Mouse (Mus musculus) bone marrow, adult 2 months (tissue): Measurements from ENCODE around the gene Ppa2. TPM values are rescaled to one million over a fixed set of nuclear protein-coding genes. Genes with fewer than 3 reads are reported as not detected.

Experiments used
- H3K27ac ChIP-seq: fragments of 200-500 bp; 2 replicates; pipeline ENCODE4 v1.5.1; 2012; ENCODE audit warnings: low read depth, mild to moderate bottlenecking, control low read depth, inconsistent platforms, low read length; ENCODE audit not compliant: control insufficient read depth, poor library complexity, insufficient read depth
- H3K4me1 ChIP-seq: fragments of 200-500 bp; 2 replicates; pipeline ENCODE4 v1.6.1; 2011; ENCODE audit warnings: low read length; ENCODE audit not compliant: control insufficient read depth, insufficient read depth
- H3K4me3 ChIP-seq: fragments of 200-500 bp; replicated peaks from 2 replicates; pipeline ENCODE3; 2011; ENCODE audit warnings: mild to moderate bottlenecking, low read depth, low read length, control low read depth; ENCODE audit not compliant: control insufficient read depth
- CTCF ChIP-seq: fragments of 200-500 bp; IDR thresholded peaks from 2 replicates; pipeline ENCODE4 v1.5.1; 2011; ENCODE audit warnings: low read length, control low read depth; ENCODE audit not compliant: control insufficient read depth, insufficient read depth
- POLR2A ChIP-seq: fragments of 200-500 bp; IDR thresholded peaks from 2 replicates; pipeline ENCODE4 v1.6.1; 2011; ENCODE audit warnings: low read depth, mild to moderate bottlenecking, control low read depth, low read length, borderline replicate concordance; ENCODE audit not compliant: control insufficient read depth
- WGBS: fragments of 180-500 bp; shearing (Covaris S2); methylation state at CpG from one replicate; pipeline ENCODE4 v1.1.7; 2018; 5-methylcytosine and 5-hydroxymethylcytosine counted together
- polyA plus RNA-seq: library from polyadenylated mRNA; stranded (reverse); fragments of >200 nt; gene quantifications from 2 replicates; pipeline ENCODE4 v1.2.4, GENCODE M21; 2011; ENCODE audit warnings: low replicate concordance; ENCODE audit not compliant: missing spikeins, insufficient read depth, insufficient read length

The Ppa2 gene
- polyA plus RNA-seq = 23.9 and 27.3 TPM in 2 replicates

DNA sequence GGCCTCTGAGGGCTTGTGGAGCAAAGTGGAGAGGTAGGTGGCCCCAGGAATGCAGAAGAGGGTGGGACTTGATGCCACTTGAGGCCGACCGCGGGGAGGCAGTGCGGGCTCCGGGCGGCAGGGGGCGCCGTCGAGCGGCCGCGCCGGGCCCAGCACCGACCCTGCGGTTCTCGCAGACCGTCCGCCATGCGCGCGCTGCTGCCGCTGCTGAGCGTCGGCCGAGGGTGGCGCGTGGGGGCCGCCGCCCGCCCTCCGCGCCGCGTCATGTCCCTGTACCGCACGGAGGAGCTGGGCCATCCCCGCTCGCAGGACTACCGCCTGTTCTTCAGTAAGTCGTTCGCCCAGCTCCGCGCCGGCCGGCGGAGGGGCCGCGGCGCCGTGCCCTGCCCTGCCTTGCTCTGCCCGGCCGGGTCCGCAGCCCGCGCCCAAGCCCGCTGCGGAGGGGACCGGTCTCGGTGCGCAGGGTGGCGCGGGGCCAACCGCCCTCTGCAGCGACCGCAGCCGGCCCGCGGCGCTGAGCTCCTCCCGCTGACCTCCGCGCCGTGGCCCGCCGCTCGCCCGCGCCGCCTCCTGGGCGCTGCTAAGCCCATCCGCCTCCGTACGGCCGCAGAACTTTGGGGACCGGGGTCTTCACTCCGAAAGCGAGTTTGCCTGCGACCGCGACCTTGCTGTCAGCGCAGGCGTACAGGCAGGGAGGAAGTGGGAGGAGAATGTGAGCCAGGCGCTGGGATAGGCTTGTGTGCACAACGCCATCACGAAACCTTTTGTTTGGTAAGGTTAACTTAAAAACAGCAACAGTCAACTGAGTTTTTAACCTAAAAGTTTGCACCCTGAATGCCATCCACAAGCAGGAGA is at the start of gene Ppa2:
Gene Ppa2, plus strand, starts transcription at position 157 of the 855 bp plus-strand sequence.
- under 1% methylated on average over 94 of the region's 95 CpGs for WGBS
- Histone ChIP-seq H3K27ac (peak within 1 kb of the TSS; percentile 99), H3K4me3 (peak within 1 kb of the TSS; percentile 82), H3K4me1 (no peaks in the 10 kb centered on the region)
- peak; percentile 83; the same call in 1 of the 2 replicates for TF ChIP-seq POLR2A
- peak; percentile 70 for TF ChIP-seq CTCF

DNA sequence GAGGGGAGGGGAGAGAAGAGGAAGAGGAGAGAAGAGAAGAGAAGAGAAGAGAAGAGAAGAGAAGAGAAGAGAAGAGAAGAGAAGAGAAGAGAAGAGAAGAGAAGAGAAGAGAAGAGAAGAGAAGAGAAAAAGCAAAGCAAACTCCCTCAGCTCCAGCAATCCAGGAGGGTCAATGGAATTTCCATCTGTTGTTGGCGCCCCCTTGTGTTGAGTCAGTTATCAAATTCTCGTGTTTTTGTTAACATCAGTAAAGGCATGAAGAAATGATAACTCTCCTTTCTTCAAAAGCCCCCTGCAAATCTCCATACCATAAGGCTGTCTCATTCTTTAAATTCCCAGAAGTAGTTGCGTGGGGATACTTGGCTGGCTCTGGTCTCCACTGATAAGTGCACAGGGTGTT is 38.0 kb upstream of the Ppa2 start:
- TF ChIP-seq POLR2A = no peak

DNA sequence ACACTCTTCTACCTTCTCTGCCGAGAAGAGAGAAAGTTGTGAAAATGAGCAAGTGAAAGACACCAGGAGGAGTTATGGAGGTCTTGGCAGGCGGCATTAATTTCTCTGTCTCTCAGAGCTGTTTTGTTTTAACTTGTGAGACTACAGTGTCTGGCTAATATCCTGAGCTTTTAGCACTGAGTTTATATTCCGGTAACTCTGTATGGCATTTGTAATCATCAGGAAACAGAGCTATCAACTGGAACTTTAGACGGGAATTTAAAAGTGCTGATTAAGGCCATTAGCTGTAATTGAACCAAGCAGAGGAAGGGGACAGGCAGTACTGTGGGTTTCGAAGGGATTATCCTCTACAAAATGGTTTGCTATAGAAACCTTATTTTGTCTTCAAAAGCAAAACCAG is 25.3 kb upstream of the Ppa2 start:
- Histone ChIP-seq H3K4me1 (no peaks in the 10 kb centered on the region; the same call in 1 of the 2 replicates), H3K27ac (no peak overlapping the region), H3K4me3 (no peak overlapping the region)
- TF ChIP-seq CTCF = no peak
- WGBS = 75% methylated on average over 5 of the region's 5 CpGs

More for the DNA sequence above, 38.0 kb upstream of the Ppa2 start:
- Histone ChIP-seq H3K4me3 (no peak overlapping the region), H3K4me1 (no peaks in the 10 kb centered on the region), H3K27ac (no peak overlapping the region)
- WGBS = 13% methylated on average over 3 of the region's 3 CpGs

DNA sequence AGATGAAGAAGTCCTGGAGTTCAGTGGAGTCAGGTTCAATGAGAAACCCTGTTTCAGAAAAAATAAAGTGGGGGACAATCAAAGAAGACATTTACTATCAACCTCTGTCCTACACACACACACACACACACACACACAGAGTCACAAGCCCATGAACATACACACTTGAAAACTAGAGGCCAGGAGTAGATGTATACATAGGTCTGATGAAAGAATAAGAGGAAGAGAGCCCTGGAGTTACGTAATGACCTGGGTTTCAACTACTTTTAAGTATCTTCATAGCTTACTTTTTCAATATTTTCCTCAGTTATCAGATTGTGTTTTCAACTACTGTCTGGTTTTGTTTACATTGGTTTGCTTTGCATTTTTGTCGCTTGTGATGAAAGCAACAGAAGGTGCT is 21.1 kb upstream of the Ppa2 start:
- no peak for TF ChIP-seq POLR2A
- TF ChIP-seq CTCF = no peak
- Histone ChIP-seq H3K4me1 (no peaks in the 10 kb centered on the region), H3K4me3 (no peak overlapping the region), H3K27ac (no peak overlapping the region)
- 67% methylated on average over 2 of the region's 2 CpGs for WGBS

DNA sequence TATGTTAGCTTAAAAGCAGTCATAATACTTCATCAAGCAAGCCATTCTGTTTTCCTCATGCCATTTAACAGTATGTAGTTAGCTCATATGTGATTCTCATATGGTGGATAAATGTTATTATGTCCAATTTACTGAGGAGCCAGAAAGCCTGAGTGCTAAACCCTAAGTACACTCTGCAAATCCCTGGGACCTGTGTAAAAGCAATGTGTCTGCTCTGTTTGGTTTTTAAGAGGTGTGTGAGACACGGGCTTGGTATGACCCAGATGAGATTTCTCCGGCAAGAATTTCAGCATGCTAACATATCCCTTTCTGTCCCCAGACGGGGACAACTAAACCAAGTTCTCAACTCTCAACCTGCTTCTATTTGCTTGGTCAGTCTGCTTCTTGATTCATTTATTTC is 5.6 kb upstream of the Ppa2 start:
- TF ChIP-seq POLR2A (no peak), CTCF (no peak)
- Histone ChIP-seq H3K4me1 (no peaks in the 10 kb centered on the region), H3K27ac (no peak overlapping the region), H3K4me3 (no peak overlapping the region)
- 89% methylated on average over 3 of the region's 3 CpGs for WGBS

DNA sequence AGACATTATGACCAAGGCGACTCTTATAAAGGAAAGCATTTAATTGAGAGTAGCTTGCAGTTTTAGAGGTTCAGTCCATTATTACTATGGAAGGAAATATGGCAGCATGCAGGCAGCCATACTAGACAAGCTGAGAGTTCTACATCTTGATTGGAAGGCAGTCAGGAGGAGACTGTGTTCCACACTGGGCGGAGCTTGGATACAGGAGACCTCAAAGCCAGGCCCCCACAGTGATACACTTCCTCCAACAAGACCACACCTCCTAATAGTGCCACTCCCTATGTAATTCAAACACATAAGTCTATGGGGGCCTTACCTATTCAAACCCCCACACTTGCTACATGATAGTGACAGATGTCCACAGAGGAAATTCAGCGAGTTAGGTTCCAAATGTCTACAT is 1.5 kb upstream of the Ppa2 start:
- Histone ChIP-seq H3K4me3 (no peak overlapping the region), H3K27ac (no peak overlapping the region), H3K4me1 (no peaks in the 10 kb centered on the region)
- TF ChIP-seq POLR2A = no peak
- no peak for TF ChIP-seq CTCF
- WGBS = 90% methylated on average over 3 of the region's 3 CpGs

DNA sequence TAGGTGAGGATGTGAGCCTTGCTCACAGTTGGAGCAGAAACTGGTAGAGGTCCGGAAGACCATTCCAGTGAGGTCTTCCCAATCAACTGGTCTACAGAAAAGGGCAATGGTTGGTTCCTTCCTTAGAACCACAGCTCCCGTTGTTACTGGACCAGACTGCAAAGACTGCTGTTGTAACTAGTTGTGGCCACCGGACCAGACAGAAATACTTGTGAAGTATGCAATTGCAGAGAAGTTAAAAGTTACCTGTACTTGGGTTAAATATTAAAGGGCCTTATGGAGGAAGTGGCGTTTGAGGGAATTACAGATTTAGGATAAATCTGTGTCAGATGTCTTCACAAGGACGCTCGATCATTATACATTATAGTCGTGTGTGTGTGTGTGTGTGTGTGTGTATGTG is 551 bp upstream of the Ppa2 start:
- Histone ChIP-seq H3K4me1 (no peaks in the 10 kb centered on the region), H3K4me3 (no peak overlapping the region), H3K27ac (no peak overlapping the region)
- 87% methylated on average over 7 of the region's 7 CpGs for WGBS
- TF ChIP-seq POLR2A = no peak
- no peak for TF ChIP-seq CTCF

DNA sequence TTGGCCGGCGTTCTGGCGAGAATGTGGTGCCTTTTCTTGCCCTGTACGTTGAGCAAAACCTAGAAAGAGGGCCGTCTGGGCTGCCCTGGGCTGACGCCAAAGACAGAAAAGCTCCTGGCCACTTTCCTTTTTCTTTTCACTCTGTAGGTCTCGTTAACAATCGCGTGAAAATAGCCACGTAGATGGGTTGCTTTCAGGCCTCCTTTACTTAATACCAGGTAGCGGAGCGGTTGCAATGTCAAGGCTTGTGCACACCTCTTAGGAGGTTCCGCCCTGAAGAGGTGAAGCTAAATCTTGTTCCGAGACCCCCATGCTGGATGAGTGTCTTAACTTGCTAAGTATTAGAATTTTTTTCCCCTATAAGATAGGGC is 884 bp downstream of the Ppa2 start:
- no peaks in the 10 kb centered on the region for H3K4me1 ChIP-seq
- H3K4me3 ChIP-seq = peak overlapping the region; percentile 82
- TF ChIP-seq POLR2A (no peak), CTCF (no peak)
- WGBS = 23% methylated on average over 14 of the region's 14 CpGs
- H3K27ac ChIP-seq = peak overlapping the region; percentile 99

DNA sequence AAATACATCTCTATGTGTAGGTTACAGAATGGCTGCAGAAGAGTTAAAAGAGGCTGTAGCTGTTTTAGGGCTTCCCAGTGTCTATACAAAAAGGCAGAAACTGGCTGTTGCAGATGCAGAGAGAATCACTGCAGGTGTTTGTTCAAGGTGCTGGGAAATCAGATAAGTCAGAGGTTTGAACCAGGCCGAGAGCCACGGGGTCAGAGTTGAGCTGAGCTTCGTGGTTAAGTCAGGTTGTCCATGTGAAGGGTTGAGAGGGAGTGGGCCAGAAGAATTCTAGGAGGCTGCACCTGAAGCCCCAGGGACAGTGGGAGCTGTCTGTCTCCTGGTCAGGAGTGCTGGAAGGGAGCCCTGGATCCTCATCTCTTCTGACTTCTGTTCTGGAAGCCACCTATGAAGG is 2.4 kb downstream of the Ppa2 start:
- Histone ChIP-seq H3K27ac (no peak overlapping the region), H3K4me1 (no peaks in the 10 kb centered on the region), H3K4me3 (no peak overlapping the region)
- TF ChIP-seq POLR2A = no peak
- TF ChIP-seq CTCF = no peak
- 63% methylated on average over 3 of the region's 3 CpGs for WGBS
